Mouse (Mus musculus): ENCODE results near the gene Etnk1.

DNA sequence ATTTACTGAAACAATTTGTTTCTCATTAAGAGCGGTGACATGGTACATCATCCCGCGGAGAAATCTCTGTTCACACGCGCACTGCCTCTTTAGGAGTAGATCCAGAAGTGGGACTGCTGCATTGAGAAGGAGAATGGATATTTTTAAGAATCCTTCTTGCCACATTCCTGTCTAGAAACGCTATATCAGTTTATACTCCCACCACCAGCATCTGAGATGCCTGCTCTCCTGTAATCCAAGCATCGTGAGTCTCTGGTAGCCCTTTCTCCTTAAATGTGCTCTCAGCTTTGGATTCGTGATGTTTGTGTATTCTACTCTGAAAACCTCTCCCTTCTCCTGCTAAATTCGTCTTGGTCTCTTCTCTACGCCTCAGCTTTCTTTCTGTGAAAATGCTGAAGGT is 98.5 kb downstream of the Etnk1 start:
- TF ChIP-seq POLR2A (IDR thresholded peaks at IDR 0.05; ENCODE audit: extremely low read depth, insufficient read depth, low read length) (no peak), CTCF (IDR thresholded peaks at IDR 0.05; ENCODE audit: extremely low read depth, insufficient read depth, low read length) (no peak)
